ENCODE assay signal across 7 mouse cellular contexts in the genomic region with DNA sequence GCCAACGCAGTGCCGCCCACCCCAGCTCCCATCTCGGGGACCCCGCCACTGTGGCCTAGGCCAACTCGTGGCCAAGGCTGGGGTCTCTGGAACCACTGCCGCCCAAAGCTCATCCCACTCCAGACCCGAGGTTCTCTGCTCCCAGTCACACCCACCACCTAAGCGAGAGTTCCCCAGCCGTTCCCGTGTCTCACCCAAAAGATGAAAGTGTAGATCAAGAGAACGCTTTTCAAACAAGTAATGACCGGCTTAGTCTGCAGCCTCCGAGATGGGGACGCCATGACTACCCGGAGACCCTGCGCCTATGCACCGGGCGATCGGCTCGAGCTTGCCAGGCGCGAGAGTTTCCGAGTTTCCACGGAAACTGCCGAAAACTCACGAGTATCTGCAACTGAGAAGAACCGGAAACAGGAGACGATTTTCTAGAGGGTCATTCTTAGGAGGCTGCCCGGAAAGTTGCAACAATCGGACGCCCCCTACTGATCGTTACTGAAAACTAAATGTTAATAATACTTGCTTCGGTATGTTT. TPM values are rescaled to one million over a fixed set of nuclear protein-coding genes. Genes with fewer than 3 reads are reported as not detected.
DNase-seq lines count a peak whose midpoint lies in the region; ATAC-seq lines count a peak whose summit lies in the region.

TSS of gene Tspan6 (minus strand) at position 416 of the 529 bp plus-strand sequence.

- no peaks in the 10 kb centered on the region; the same call in 1 of the 2 replicates for H3K36me3 ChIP-seq in embryonic facial prominence, embryonic 11.5 days (replicated peaks; ENCODE audit: control insufficient read depth, insufficient read depth, low read depth, low read length)
- H3K36me3 ChIP-seq in limb, embryonic 10.5 days = peaks cover 30% of the 10 kb centered on the region
- H3K36me3 ChIP-seq in midbrain, embryonic 13.5 days = peaks cover 12% of the 10 kb centered on the region

- H3K27me3 ChIP-seq in embryonic facial prominence, embryonic 11.5 days (ENCODE audit: control insufficient read depth, insufficient read depth, low read length) = no peaks in the 10 kb centered on the region
- H3K27me3 ChIP-seq in limb, embryonic 10.5 days (ENCODE audit: low read depth, poor library complexity, severe bottlenecking) = peaks cover 25% of the 10 kb centered on the region; the same call in 1 of the 2 replicates
- H3K27me3 ChIP-seq in midbrain, embryonic 13.5 days = no peaks in the 10 kb centered on the region

- H3K4me3 ChIP-seq in embryonic facial prominence, embryonic 11.5 days (ENCODE audit: low read depth, low read length) = peak within 1 kb of the TSS; percentile 53
- H3K4me3 ChIP-seq in limb, embryonic 10.5 days = peak within 1 kb of the TSS; percentile 64
- H3K4me3 ChIP-seq in midbrain, embryonic 13.5 days (replicated peaks) = peak within 1 kb of the TSS; percentile 57

- H3K4me1 ChIP-seq in embryonic facial prominence, embryonic 11.5 days (ENCODE audit: control insufficient read depth, insufficient read depth, low read length) = no peaks in the 10 kb centered on the region
- H3K4me1 ChIP-seq in limb, embryonic 10.5 days = no peaks in the 10 kb centered on the region
- 0 out of 2 replicates have a peak, but pooled peaks cover 4% of the 10 kb centered on the region for H3K4me1 ChIP-seq in midbrain, embryonic 13.5 days (replicated peaks)

- no peaks in the 10 kb centered on the region for H3K9me3 ChIP-seq in embryonic facial prominence, embryonic 11.5 days (replicated peaks; ENCODE audit: control insufficient read depth, low read length)
- no peaks in the 10 kb centered on the region for H3K9me3 ChIP-seq in limb, embryonic 10.5 days (replicated peaks)
- no peaks in the 10 kb centered on the region for H3K9me3 ChIP-seq in midbrain, embryonic 13.5 days

- H3K27ac ChIP-seq in embryonic facial prominence, embryonic 11.5 days (replicated peaks; ENCODE audit: low read depth, low read length) = no peak within 1 kb of the TSS
- H3K27ac ChIP-seq in limb, embryonic 10.5 days = peak within 1 kb of the TSS; percentile 87
- peak within 1 kb of the TSS; percentile 70 for H3K27ac ChIP-seq in midbrain, embryonic 13.5 days

- ATAC-seq in embryonic facial prominence, embryonic 11.5 days (replicated peaks; ENCODE audit: insufficient number of reproducible peaks, low FRiP score, low TSS enrichment, low read depth) = peak; percentile 94
- peak; percentile 98 for ATAC-seq in midbrain, embryonic 13.5 days

- 20% methylated on average over 33 of the region's 33 CpGs for WGBS in embryonic facial prominence, embryonic 11.5 days
- 13% methylated on average over 33 of the region's 33 CpGs for WGBS in limb, embryonic 10.5 days
- 32% methylated on average over 33 of the region's 33 CpGs for WGBS in midbrain, embryonic 13.5 days

- DNase-seq in adrenal gland, postnatal 14 days = peak; percentile 81
- DNase-seq in embryonic facial prominence, embryonic 11.5 days (ENCODE audit: low spot score) = peak; percentile 92
- DNase-seq in heart, adult 18-20 months = peak; percentile 84 to 85
- peak; percentile 74 for DNase-seq in kidney, adult 18-20 months
- DNase-seq in limb, embryonic 10.5 days (ENCODE audit: low spot score) = peak; percentile 78
- peak; percentile 41 to 55 for DNase-seq in spleen, adult 18-20 months

- H3K9ac ChIP-seq in embryonic facial prominence, embryonic 11.5 days (replicated peaks; ENCODE audit: low read length) = peak within 1 kb of the TSS; percentile 82
- H3K9ac ChIP-seq in midbrain, embryonic 13.5 days (replicated peaks) = peak within 1 kb of the TSS; percentile 81

- peak within 1 kb of the TSS; percentile 47 for H3K4me2 ChIP-seq in embryonic facial prominence, embryonic 11.5 days (ENCODE audit: low read depth, low read length)
- peak within 1 kb of the TSS; percentile 55 for H3K4me2 ChIP-seq in midbrain, embryonic 13.5 days (replicated peaks)

RNA-seq across cellular contexts. Expression of gene Tspan6, which starts in this region (rescaled TPM):
- total RNA-seq in adrenal gland, postnatal 14 days (2021) = 20.9 and 23.7 TPM in 2 replicates
- 232 and 235 TPM in 2 replicates for polyA plus RNA-seq in embryonic facial prominence, embryonic 11.5 days (2014; fragmentation: Nextera tagmentation; extraction: Ambion mirVana)
- total RNA-seq in heart, adult 18-20 months (2021) = 1 to 10 TPM; 8.6 to 8.9 TPM
- polyA plus RNA-seq in limb, embryonic 10.5 days (2016; fragmentation: Nextera tagmentation; extraction: Ambion mirVana) = 189 and 208 TPM in 2 replicates
- polyA plus RNA-seq in midbrain, embryonic 13.5 days (2015; fragmentation: Nextera tagmentation; extraction: Ambion mirVana) = 240 and 273 TPM in 2 replicates
